Mouse (Mus musculus) lung, embryonic 15.5 days (tissue): ENCODE data around the gene Slc4a8. TPM values are rescaled to one million over a fixed set of nuclear protein-coding genes. Genes with fewer than 3 reads are reported as not detected.
A peak's percentile ranks its signal among the peaks of the same experiment; 100 is the strongest.

Experiments
- ATAC-seq: fragments of 200-750 bp; cut with Nextera tagmentation; 2 replicates; pipeline ENCODE4 v1.8.0; 2017; ENCODE audit warnings: moderate number of reproducible peaks, borderline replicate concordance; ENCODE audit not compliant: low FRiP score, low TSS enrichment; ENCODE audit errors: extremely low read depth
- H3K27ac ChIP-seq: fragments of 300-500 bp; sonication (generic); 2 replicates; pipeline ENCODE4 v1.5.1; 2015; ENCODE audit warnings: moderate library complexity, mild to moderate bottlenecking, inconsistent platforms
- H3K27me3 ChIP-seq: fragments of 300-500 bp; sonication (generic); 2 replicates; pipeline ENCODE4 v1.6.1; 2015; ENCODE audit warnings: inconsistent platforms
- H3K36me3 ChIP-seq: fragments of 300-500 bp; sonication (generic); 2 replicates; pipeline ENCODE4 v1.6.1; 2015; ENCODE audit warnings: inconsistent platforms
- H3K4me1 ChIP-seq: fragments of 300-500 bp; sonication (generic); 2 replicates; pipeline ENCODE4 v1.6.1; 2015; ENCODE audit warnings: inconsistent platforms
- H3K4me2 ChIP-seq: fragments of 300-500 bp; sonication (generic); 2 replicates; pipeline ENCODE4 v1.6.1; 2015; ENCODE audit warnings: inconsistent platforms, mild to moderate bottlenecking, moderate library complexity
- H3K4me3 ChIP-seq: fragments of 300-500 bp; sonication (generic); 2 replicates; pipeline ENCODE4 v1.5.1; 2015; ENCODE audit warnings: mild to moderate bottlenecking, inconsistent platforms
- H3K9ac ChIP-seq: fragments of 300-500 bp; sonication (generic); 2 replicates; pipeline ENCODE4 v1.6.1; 2015; ENCODE audit warnings: inconsistent platforms
- H3K9me3 ChIP-seq: fragments of 300-500 bp; sonication (generic); 2 replicates; pipeline ENCODE4 v1.6.1; 2016; ENCODE audit warnings: inconsistent platforms
- WGBS: fragments of 180-500 bp; shearing (Covaris S2); methylation state at CpG from one replicate; pipeline ENCODE4 v1.1.7; 2015; 5-methylcytosine and 5-hydroxymethylcytosine counted together
- polyA plus RNA-seq: library from polyadenylated mRNA; unstranded; fragments of >200 nt; fragmentation: Nextera tagmentation; extraction: Ambion mirVana; gene quantifications from 2 replicates; pipeline ENCODE4 v1.2.1, GENCODE M21; 2015

Slc4a8 gene
- polyA plus RNA-seq, 1 experiment from 2014 or later, result 2.0 TPM

- Histone ChIP-seq H3K9ac (no peak overlapping the region), H3K27ac (no peak overlapping the region), H3K36me3 (no peaks in the 10 kb centered on the region), H3K4me2 (no peak overlapping the region), H3K4me1 (peaks cover 10% of the 10 kb centered on the region), H3K9me3 (no peaks in the 10 kb centered on the region), H3K27me3 (peaks cover 57% of the 10 kb centered on the region), H3K4me3 (no peak overlapping the region)
- no peak for ATAC-seq
- WGBS, result 76% methylated on average over 11 of the region's 11 CpGs
These were observed 33.7 kb upstream of the Slc4a8 start for GRCm38 (mm10) chr15:100727834-100728233.

- no peak overlapping the region for H3K9ac ChIP-seq
- no peak for ATAC-seq
- no peaks in the 10 kb centered on the region for H3K9me3 ChIP-seq
- peak overlapping the region; percentile 29 for H3K4me3 ChIP-seq
- H3K27me3 ChIP-seq, result peaks cover 57% of the 10 kb centered on the region
- H3K27ac ChIP-seq, result no peak overlapping the region
- peaks cover 10% of the 10 kb centered on the region for H3K4me1 ChIP-seq
- WGBS, result 36% methylated on average over 9 of the region's 9 CpGs
- peak overlapping the region; percentile 53 for H3K4me2 ChIP-seq
- no peaks in the 10 kb centered on the region for H3K36me3 ChIP-seq
These were observed 33.0 kb upstream of the Slc4a8 start for GRCm38 (mm10) chr15:100728586-100728985.

DNA sequence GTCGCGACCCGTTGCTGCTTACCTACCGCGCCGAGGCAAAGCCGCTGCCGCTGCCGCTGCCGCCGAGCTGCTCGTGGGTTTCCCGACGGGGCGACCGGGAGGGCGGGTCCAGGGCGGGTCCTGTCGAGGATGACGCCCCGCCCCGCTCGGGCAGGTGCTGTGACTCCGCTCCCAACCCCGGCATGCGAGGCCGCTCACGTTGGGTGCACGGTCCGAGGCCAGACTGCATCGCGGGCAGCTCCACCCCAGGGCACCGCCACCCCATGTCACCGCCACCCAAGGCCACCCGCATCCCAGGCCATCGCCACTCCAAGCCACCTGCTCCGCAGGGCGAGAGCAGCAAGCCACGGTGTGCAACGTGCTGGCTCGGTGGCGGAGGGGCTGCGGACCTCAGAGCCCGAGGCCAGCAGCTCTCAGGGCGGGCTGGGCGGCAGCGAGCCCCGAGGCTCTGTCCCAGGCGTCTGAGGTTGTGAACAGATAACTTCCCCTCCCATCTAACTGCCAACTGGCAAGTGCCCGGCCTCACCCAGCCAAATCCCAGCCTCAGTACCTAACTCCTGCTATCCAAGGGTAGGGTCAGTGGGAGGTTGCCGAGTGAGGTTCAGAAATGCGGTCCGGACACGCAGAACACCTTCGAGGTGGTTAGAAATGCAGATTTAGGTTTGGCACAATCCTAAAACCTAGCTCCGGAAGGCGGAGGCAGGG lies 32.1 kb upstream of the Slc4a8 start, which contains the start of gene Galnt6:
Galnt6 (minus strand) TSS at position 96 of the 705 bp plus-strand sequence.
- WGBS, result 4% methylated on average over 56 of the region's 57 CpGs
- Histone ChIP-seq H3K9me3 (no peaks in the 10 kb centered on the region), H3K36me3 (no peaks in the 10 kb centered on the region), H3K4me2 (peak within 1 kb of the TSS; percentile 53), H3K27me3 (peaks cover 52% of the 10 kb centered on the region), H3K4me3 (peak within 1 kb of the TSS; percentile 29), H3K9ac (no peak within 1 kb of the TSS), H3K4me1 (peaks cover 10% of the 10 kb centered on the region), H3K27ac (no peak within 1 kb of the TSS)
- no peak; the same call in 1 of the 2 replicates for ATAC-seq

GRCm38 (mm10) chr15:100731081-100731480 lies 30.5 kb upstream of the Slc4a8 start:
- no peak overlapping the region for H3K4me3 ChIP-seq
- no peak overlapping the region for H3K4me2 ChIP-seq
- no peak for ATAC-seq
- H3K36me3 ChIP-seq, result no peaks in the 10 kb centered on the region
- peaks cover 52% of the 10 kb centered on the region for H3K27me3 ChIP-seq
- H3K9ac ChIP-seq, result no peak overlapping the region
- H3K9me3 ChIP-seq, result no peaks in the 10 kb centered on the region
- H3K27ac ChIP-seq, result no peak overlapping the region
- 29% methylated on average over 9 of the region's 9 CpGs for WGBS
- H3K4me1 ChIP-seq, result peaks cover 10% of the 10 kb centered on the region

DNA sequence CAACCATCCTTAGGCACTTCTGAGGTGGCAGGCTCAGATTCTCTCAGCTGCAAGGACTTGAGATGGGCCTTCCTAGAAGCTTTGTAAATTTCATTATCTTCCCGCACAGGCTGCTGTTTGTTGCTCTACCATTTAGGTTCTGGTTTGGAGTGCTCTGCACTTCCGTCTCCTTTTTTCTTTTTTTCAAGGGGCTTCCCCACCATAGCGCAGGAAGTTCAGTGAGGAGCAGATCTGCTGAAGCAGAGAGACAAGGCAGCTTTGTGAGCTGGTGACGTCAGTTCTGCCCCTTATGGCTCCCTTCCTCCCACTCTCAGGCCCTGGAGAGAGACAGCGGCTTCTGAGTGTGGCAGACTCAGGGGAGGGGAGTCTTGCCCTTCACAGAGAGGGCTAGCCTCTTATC lies 29.0 kb upstream of the Slc4a8 start:
- Histone ChIP-seq H3K27ac (no peak overlapping the region), H3K27me3 (peaks cover 46% of the 10 kb centered on the region), H3K4me3 (no peak overlapping the region), H3K4me2 (no peak overlapping the region), H3K9ac (no peak overlapping the region), H3K9me3 (no peaks in the 10 kb centered on the region), H3K36me3 (no peaks in the 10 kb centered on the region), H3K4me1 (peaks cover 10% of the 10 kb centered on the region)
- peak; percentile 29; the same call in 1 of the 2 replicates for ATAC-seq
- 14% methylated on average over 5 of the region's 5 CpGs for WGBS

- ATAC-seq, result no peak
- no peaks in the 10 kb centered on the region for H3K4me1 ChIP-seq
- H3K9ac ChIP-seq, result no peak overlapping the region
- no peak overlapping the region for H3K27ac ChIP-seq
- 82% methylated on average over 15 of the region's 15 CpGs for WGBS
- H3K27me3 ChIP-seq, result peaks cover 19% of the 10 kb centered on the region
- H3K36me3 ChIP-seq, result no peaks in the 10 kb centered on the region
- H3K9me3 ChIP-seq, result no peaks in the 10 kb centered on the region
- H3K4me2 ChIP-seq, result no peak overlapping the region
- H3K4me3 ChIP-seq, result no peak overlapping the region
These were observed 26.2 kb upstream of the Slc4a8 start for GRCm38 (mm10) chr15:100735095-100735952.

- Histone ChIP-seq H3K36me3 (no peaks in the 10 kb centered on the region), H3K4me3 (no peak overlapping the region), H3K9me3 (no peaks in the 10 kb centered on the region), H3K27me3 (peaks cover 13% of the 10 kb centered on the region), H3K4me1 (no peaks in the 10 kb centered on the region), H3K4me2 (no peak overlapping the region), H3K27ac (no peak overlapping the region), H3K9ac (no peak overlapping the region)
- 75% methylated on average over 9 of the region's 9 CpGs for WGBS
- no peak for ATAC-seq
These were observed 25.6 kb upstream of the Slc4a8 start for GRCm38 (mm10) chr15:100735953-100736300.

GRCm38 (mm10) chr15:100737667-100738066 lies 23.9 kb upstream of the Slc4a8 start:
- H3K27ac ChIP-seq, result no peak overlapping the region
- 80% methylated on average over 3 of the region's 3 CpGs for WGBS
- no peaks in the 10 kb centered on the region for H3K9me3 ChIP-seq
- H3K36me3 ChIP-seq, result no peaks in the 10 kb centered on the region
- H3K27me3 ChIP-seq, result no peaks in the 10 kb centered on the region; the same call in 1 of the 2 replicates
- ATAC-seq, result no peak
- no peak overlapping the region for H3K4me2 ChIP-seq
- H3K4me1 ChIP-seq, result no peaks in the 10 kb centered on the region
- no peak overlapping the region for H3K9ac ChIP-seq
- H3K4me3 ChIP-seq, result no peak overlapping the region

GRCm38 (mm10) chr15:100738351-100738781 lies 23.2 kb upstream of the Slc4a8 start:
- H3K4me2 ChIP-seq, result no peak overlapping the region
- no peaks in the 10 kb centered on the region for H3K4me1 ChIP-seq
- 76% methylated on average over 7 of the region's 7 CpGs for WGBS
- no peaks in the 10 kb centered on the region; the same call in 1 of the 2 replicates for H3K27me3 ChIP-seq
- H3K36me3 ChIP-seq, result no peaks in the 10 kb centered on the region
- no peaks in the 10 kb centered on the region for H3K9me3 ChIP-seq
- no peak overlapping the region for H3K27ac ChIP-seq
- no peak overlapping the region for H3K9ac ChIP-seq
- H3K4me3 ChIP-seq, result no peak overlapping the region
- ATAC-seq, result no peak

DNA sequence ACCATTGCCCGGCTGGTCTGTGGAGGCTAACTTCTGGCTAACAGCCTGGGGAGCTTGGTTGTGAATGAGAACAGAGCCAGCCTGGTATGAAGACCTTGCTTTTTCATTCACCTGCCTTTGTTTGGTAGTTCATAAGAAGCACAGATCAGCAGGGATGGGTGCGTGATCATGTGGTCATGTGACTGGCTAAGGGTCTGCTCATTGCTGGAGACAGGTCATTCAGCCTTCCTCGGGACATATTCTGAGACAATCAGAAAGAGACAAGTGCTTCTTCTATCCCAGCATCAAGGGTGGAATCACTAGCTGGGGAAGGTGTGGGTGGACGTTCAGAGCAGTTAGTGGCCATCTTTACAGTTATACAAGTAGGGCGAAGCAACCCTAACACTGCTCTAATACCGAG lies 22.1 kb upstream of the Slc4a8 start:
- Histone ChIP-seq H3K4me2 (no peak overlapping the region), H3K4me3 (no peak overlapping the region), H3K4me1 (no peaks in the 10 kb centered on the region), H3K27me3 (no peaks in the 10 kb centered on the region; the same call in 1 of the 2 replicates), H3K9me3 (no peaks in the 10 kb centered on the region), H3K36me3 (no peaks in the 10 kb centered on the region), H3K27ac (no peak overlapping the region), H3K9ac (no peak overlapping the region)
- no peak for ATAC-seq
- 85% methylated on average over 6 of the region's 6 CpGs for WGBS

GRCm38 (mm10) chr15:100743238-100743637 lies 18.3 kb upstream of the Slc4a8 start:
- peaks cover 8% of the 10 kb centered on the region for H3K4me1 ChIP-seq
- H3K36me3 ChIP-seq, result no peaks in the 10 kb centered on the region
- no peak overlapping the region for H3K27ac ChIP-seq
- 82% methylated on average over 6 of the region's 6 CpGs for WGBS
- ATAC-seq, result no peak
- peaks cover 4% of the 10 kb centered on the region; the same call in 1 of the 2 replicates for H3K27me3 ChIP-seq
- no peak overlapping the region for H3K9ac ChIP-seq
- no peaks in the 10 kb centered on the region for H3K9me3 ChIP-seq
- H3K4me3 ChIP-seq, result no peak overlapping the region
- H3K4me2 ChIP-seq, result no peak overlapping the region
